Mouse (Mus musculus) MEL (cell line): ENCODE measurements around the gene Gna11. TPM values are rescaled to one million over a fixed set of nuclear protein-coding genes. Genes with fewer than 3 reads are reported as not detected.
A peak's percentile ranks its signal among the peaks of the same experiment; 100 is the strongest.

Experiments
- DNase-seq: peaks from one replicate; pipeline ENCODE4 v3.0.0; 2011; ENCODE audit warnings: low read depth, low spot score
- H3K27ac ChIP-seq: 2 replicates; pipeline ENCODE4 v1.5.1; 2012; ENCODE audit warnings: low read depth, mild to moderate bottlenecking, control low read depth, low read length, moderate library complexity; ENCODE audit not compliant: control insufficient read depth
- H3K27me3 ChIP-seq, 2 experiments: fragments of 150-350 bp in 1 of 2; sonication (generic) in 1 of 2; 2 replicates each; pipeline ENCODE4 v1.6.1; 2012; ENCODE audit warnings: low read length in 2 of 2, mild to moderate bottlenecking in 2 of 2, improper control_type of control experiment in 1 of 2, moderate library complexity in 1 of 2; ENCODE audit not compliant: insufficient read depth in 2 of 2, control insufficient read depth in 1 of 2
- H3K36me3 ChIP-seq, 2 experiments: 2 replicates each; pipeline ENCODE4 v1.6.1; 2012 to 2014; ENCODE audit warnings: low read length in 2 of 2, improper control_type of control experiment in 1 of 2, inconsistent platforms in 1 of 2, mild to moderate bottlenecking in 1 of 2; ENCODE audit not compliant: insufficient read depth in 2 of 2, control insufficient read depth in 1 of 2
- H3K4me1 ChIP-seq, 2 experiments: fragments of 150-350 bp in 1 of 2; sonication (generic) in 1 of 2; 2 replicates each; pipeline ENCODE4 v1.6.1; 2012; ENCODE audit warnings: low read length in 2 of 2, improper control_type of control experiment in 1 of 2, mild to moderate bottlenecking in 1 of 2; ENCODE audit not compliant: insufficient read depth in 2 of 2, control insufficient read depth in 1 of 2
- H3K4me3 ChIP-seq, 2 experiments: fragments of 150-350 bp in 1 of 2; sonication (generic) in 1 of 2; 2 replicates each; pipeline ENCODE4 v1.5.1; 2012; ENCODE audit warnings: low read depth in 2 of 2, low read length in 2 of 2, mild to moderate bottlenecking in 2 of 2, moderate library complexity in 2 of 2, control low read depth in 1 of 2, improper control_type of control experiment in 1 of 2; ENCODE audit not compliant: control insufficient read depth in 1 of 2, insufficient read depth in 1 of 2
- H3K79me2 ChIP-seq: 2 replicates; pipeline ENCODE4 v1.6.1; 2012; ENCODE audit warnings: mild to moderate bottlenecking, low read length, moderate library complexity; ENCODE audit not compliant: control insufficient read depth, poor library complexity, insufficient read depth
- H3K9ac ChIP-seq: 2 replicates; pipeline ENCODE4 v1.6.1; 2012; ENCODE audit warnings: low read depth, mild to moderate bottlenecking, control low read depth, low read length, moderate library complexity; ENCODE audit not compliant: control insufficient read depth, poor library complexity, severe bottlenecking
- H3K9me3 ChIP-seq: fragments of 150-350 bp; sonication (generic); replicated peaks from 2 replicates; pipeline ENCODE4 v1.6.1; 2012; ENCODE audit warnings: mild to moderate bottlenecking, low read length, improper control_type of control experiment, moderate library complexity; ENCODE audit not compliant: insufficient read depth
- CHD1 ChIP-seq: IDR thresholded peaks from 2 replicates; pipeline ENCODE4 v1.6.1; 2012; ENCODE audit warnings: low read depth, mild to moderate bottlenecking, inconsistent platforms, low read length, improper control_type of control experiment
- CTCF ChIP-seq, 3 experiments: IDR thresholded peaks in 2 of 3; conservative IDR thresholded peaks in 1 of 3; 2 replicates each; pipeline ENCODE4 v1.5.1; 2011 to 2012; ENCODE audit warnings: low read length in 3 of 3, low read depth in 2 of 3, mild to moderate bottlenecking in 2 of 3, improper control_type of control experiment in 1 of 3, inconsistent platforms in 1 of 3, mixed read lengths in 1 of 3, moderate library complexity in 1 of 3; ENCODE audit not compliant: control insufficient read depth in 1 of 3, insufficient read depth in 1 of 3, poor library complexity in 1 of 3, severe bottlenecking in 1 of 3
- ELF1 ChIP-seq: IDR thresholded peaks from 2 replicates; pipeline ENCODE4 v1.6.1; 2014; ENCODE audit warnings: low read depth, mild to moderate bottlenecking, inconsistent platforms, low read length, improper control_type of control experiment, moderate library complexity
- EP300 ChIP-seq, 2 experiments: IDR thresholded peaks; 2 replicates each; pipeline ENCODE4 v1.6.1; 2011; ENCODE audit warnings: improper control_type of control experiment in 2 of 2, low read length in 2 of 2, low read depth in 1 of 2, mild to moderate bottlenecking in 1 of 2
- ETS1 ChIP-seq: IDR thresholded peaks from 2 replicates; pipeline ENCODE4 v1.6.1; 2012; ENCODE audit warnings: low read depth, mild to moderate bottlenecking, inconsistent platforms, low read length, improper control_type of control experiment, moderate library complexity
- GABPA ChIP-seq: IDR thresholded peaks from 2 replicates; pipeline ENCODE4 v1.6.1; 2012; ENCODE audit warnings: low read depth, mild to moderate bottlenecking, inconsistent platforms, low read length, improper control_type of control experiment, moderate library complexity
- MAX ChIP-seq: IDR thresholded peaks from 2 replicates; pipeline ENCODE4 v1.6.1; 2011; ENCODE audit warnings: low read length, improper control_type of control experiment
- MAZ ChIP-seq: IDR thresholded peaks from 2 replicates; pipeline ENCODE4 v1.6.1; 2012; ENCODE audit warnings: low read depth, mild to moderate bottlenecking, inconsistent platforms, low read length, improper control_type of control experiment
- MEF2A ChIP-seq: IDR thresholded peaks from 2 replicates; pipeline ENCODE4 v1.6.1; 2014; ENCODE audit warnings: low read depth, mild to moderate bottlenecking, inconsistent platforms, low read length, improper control_type of control experiment; ENCODE audit not compliant: poor library complexity, insufficient replicate concordance, severe bottlenecking; ENCODE audit errors: extremely low read depth
- MXI1 ChIP-seq: IDR thresholded peaks from 2 replicates; pipeline ENCODE4 v1.6.1; 2011; ENCODE audit warnings: mild to moderate bottlenecking, low read depth, low read length, improper control_type of control experiment
- NELFE ChIP-seq: IDR thresholded peaks from 2 replicates; pipeline ENCODE4 v1.6.1; 2011; ENCODE audit warnings: low read depth, low read length, improper control_type of control experiment
- NRF1 ChIP-seq: IDR thresholded peaks from 2 replicates; pipeline ENCODE4 v1.6.1; 2014; ENCODE audit warnings: low read depth, mild to moderate bottlenecking, inconsistent platforms, low read length, improper control_type of control experiment, moderate library complexity; ENCODE audit not compliant: poor library complexity, insufficient read depth, severe bottlenecking
- POLR2A ChIP-seq, 2 experiments: IDR thresholded peaks; 2 replicates each; pipeline ENCODE4 v1.6.1; 2011 to 2012; ENCODE audit warnings: low read length in 2 of 2, mild to moderate bottlenecking in 2 of 2, control low read depth in 1 of 2, improper control_type of control experiment in 1 of 2, low read depth in 1 of 2, moderate library complexity in 1 of 2; ENCODE audit not compliant: control insufficient read depth in 1 of 2, insufficient read depth in 1 of 2, poor library complexity in 1 of 2
- POLR2AphosphoS2 ChIP-seq: IDR thresholded peaks from 2 replicates; pipeline ENCODE4 v1.6.1; 2011; ENCODE audit warnings: low read length, improper control_type of control experiment
- RCOR1 ChIP-seq: IDR thresholded peaks from 2 replicates; pipeline ENCODE4 v1.6.1; 2012; ENCODE audit warnings: low read depth, mild to moderate bottlenecking, inconsistent platforms, low read length, improper control_type of control experiment
- SIN3A ChIP-seq: IDR thresholded peaks from 2 replicates; pipeline ENCODE4 v1.6.1; 2012; ENCODE audit warnings: low read length, improper control_type of control experiment, inconsistent platforms
- SMC3 ChIP-seq: IDR thresholded peaks from 2 replicates; pipeline ENCODE4 v1.6.1; 2011; ENCODE audit warnings: low read depth, low read length, improper control_type of control experiment
- TBP ChIP-seq: IDR thresholded peaks from 2 replicates; pipeline ENCODE4 v1.8.0; 2011; ENCODE audit warnings: low read depth, low read length, improper control_type of control experiment
- TCF12 ChIP-seq: IDR thresholded peaks from 2 replicates; pipeline ENCODE4 v1.6.1; 2014; ENCODE audit warnings: low read depth, mild to moderate bottlenecking, inconsistent platforms, low read length, improper control_type of control experiment, moderate library complexity
- UBTF ChIP-seq: IDR thresholded peaks from 2 replicates; pipeline ENCODE4 v1.6.1; 2012; ENCODE audit warnings: low read depth, mild to moderate bottlenecking, inconsistent platforms, low read length, improper control_type of control experiment, moderate library complexity, borderline replicate concordance; ENCODE audit not compliant: insufficient read depth
- ZKSCAN1 ChIP-seq: IDR thresholded peaks from 2 replicates; pipeline ENCODE4 v1.6.1; 2012; ENCODE audit warnings: low read depth, mild to moderate bottlenecking, inconsistent platforms, low read length, improper control_type of control experiment, moderate library complexity
- ZMIZ1 ChIP-seq: IDR thresholded peaks from 2 replicates; pipeline ENCODE4 v1.6.1; 2012; ENCODE audit warnings: low read depth, mild to moderate bottlenecking, inconsistent platforms, low read length, improper control_type of control experiment, moderate library complexity
- polyA plus RNA-seq, 2 experiments: library from polyadenylated mRNA; stranded (reverse) in 1 of 2; unstranded in 1 of 2; fragments of >175 nt in 1 of 2; fragments of >200 nt in 1 of 2; gene quantifications; 2 replicates each; pipeline versions ENCODE4 v1.2.1 to v1.2.4; 2012; ENCODE audit warnings: low replicate concordance in 2 of 2, low read depth in 1 of 2; ENCODE audit not compliant: insufficient read length in 2 of 2, insufficient read depth in 1 of 2, missing spikeins in 1 of 2
- total RNA-seq: library from RNA; depleted of rRNA; stranded (reverse); fragments of 300-350 nt; gene quantifications from 2 replicates; pipeline ENCODE4 v1.2.3, GENCODE M21; 2012

Gna11 gene
- total and polyA plus RNA-seq, 3 experiments, result 14.1 to 18.4 TPM; not detected in 1

GRCm38 (mm10) chr10:81524051-81524605 lies 20.9 kb downstream of the Gna11 start, which contains the start of gene Gna15:
Gene Gna15, minus strand, starts transcription at chr10:81524225.
- Histone ChIP-seq H3K79me2 (peaks cover 11% of the 10 kb centered on the region), H3K4me1 (peaks cover 4 to 27% of the 10 kb centered on the region in 2 experiments), H3K27me3 (no peaks in the 10 kb centered on the region), H3K36me3 (peaks cover 0 to 13% of the 10 kb centered on the region in 2 experiments; a peak in 2 of 4 replicates), H3K9me3 (no peaks in the 10 kb centered on the region), H3K27ac (peak within 1 kb of the TSS; percentile 96)
- no peak; the same call in 1 of the 2 replicates for TF ChIP-seq POLR2AphosphoS2
- peak; percentile 74 for TF ChIP-seq TBP
- 0 out of 2 replicates have a peak, but pooled peaks have one; percentile 36 for TF ChIP-seq NELFE
- no peak for TF ChIP-seq MEF2A
- TF ChIP-seq UBTF, result peak; percentile 73; the same call in 1 of the 2 replicates
- TF ChIP-seq CTCF (IDR thresholded peaks at IDR 0.05 in 2 of 3, conservative IDR thresholded peaks at IDR 0.05 in 1 of 3; ENCODE audit: control insufficient read depth in 1 of 3, insufficient read depth in 1 of 3, low read depth in 2 of 3, low read length in 3 of 3, poor library complexity in 1 of 3, severe bottlenecking in 1 of 3), result 0 out of 6 replicates have a peak, but pooled peaks of 1 of the 3 experiments have one; percentile 5
- TF ChIP-seq POLR2A (IDR thresholded peaks at IDR 0.05; ENCODE audit: control insufficient read depth in 1 of 2, insufficient read depth in 1 of 2, low read depth in 1 of 2, low read length in 2 of 2, poor library complexity in 1 of 2), result peak; percentile 35 to 40; a peak in 1 of 4 replicates
- TF ChIP-seq SIN3A, result peak; percentile 22; the same call in 1 of the 2 replicates
- TF ChIP-seq ETS1, result 0 out of 2 replicates have a peak, but pooled peaks have one; percentile 4
- TF ChIP-seq ELF1, result peak; percentile 63; the same call in 1 of the 2 replicates
- TF ChIP-seq MXI1, result peak; percentile 46; the same call in 1 of the 2 replicates
- TF ChIP-seq GABPA, result no peak
- TF ChIP-seq, all 39 proteins: peak for 9
- Histone ChIP-seq H3K9ac (peak within 1 kb of the TSS; percentile 89), H3K4me3 (peak within 1 kb of the TSS; percentile 80 to 87)
- peak; percentile 82 for DNase-seq

- Histone ChIP-seq H3K9ac (peak overlapping the region; percentile 89), H3K4me1 (peaks cover 4 to 29% of the 10 kb centered on the region in 2 experiments), H3K4me3 (peak overlapping the region; percentile 80 to 87), H3K27me3 (no peaks in the 10 kb centered on the region), H3K79me2 (peaks cover 11% of the 10 kb centered on the region), H3K27ac (peak overlapping the region; percentile 96), H3K36me3 (peaks cover 0 to 18% of the 10 kb centered on the region in 2 experiments; a peak in 2 of 4 replicates), H3K9me3 (no peaks in the 10 kb centered on the region)
- no peak for TF ChIP-seq SMC3
- peak in 1 of 2 experiments; percentile 26; a peak in 1 of 4 replicates for TF ChIP-seq EP300 (IDR thresholded peaks at IDR 0.05; ENCODE audit: low read depth in 1 of 2, low read length in 2 of 2)
- TF ChIP-seq MAX, result peak; percentile 33; the same call in 1 of the 2 replicates
- TF ChIP-seq RCOR1, result 0 out of 2 replicates have a peak, but pooled peaks have one; percentile 26
- no peak for TF ChIP-seq ZKSCAN1
- TF ChIP-seq CHD1, result 0 out of 2 replicates have a peak, but pooled peaks have one; percentile 62
- TF ChIP-seq MAZ, result 0 out of 2 replicates have a peak, but pooled peaks have one; percentile 22
- 0 out of 2 replicates have a peak, but pooled peaks have one; percentile 2 for TF ChIP-seq ZMIZ1
- TF ChIP-seq MEF2A, result no peak
- TF ChIP-seq NELFE, result peak; percentile 22; the same call in 1 of the 2 replicates
- no peak for TF ChIP-seq NRF1
- TF ChIP-seq SIN3A, result 0 out of 2 replicates have a peak, but pooled peaks have one; percentile 0
- TF ChIP-seq TCF12, result peak; percentile 23; the same call in 1 of the 2 replicates
- TF ChIP-seq MXI1, result peak; percentile 59
- peak; percentile 75 for DNase-seq
These were observed 21.4 kb downstream of the Gna11 start for GRCm38 (mm10) chr10:81523570-81523969.
